In the genomic region with DNA sequence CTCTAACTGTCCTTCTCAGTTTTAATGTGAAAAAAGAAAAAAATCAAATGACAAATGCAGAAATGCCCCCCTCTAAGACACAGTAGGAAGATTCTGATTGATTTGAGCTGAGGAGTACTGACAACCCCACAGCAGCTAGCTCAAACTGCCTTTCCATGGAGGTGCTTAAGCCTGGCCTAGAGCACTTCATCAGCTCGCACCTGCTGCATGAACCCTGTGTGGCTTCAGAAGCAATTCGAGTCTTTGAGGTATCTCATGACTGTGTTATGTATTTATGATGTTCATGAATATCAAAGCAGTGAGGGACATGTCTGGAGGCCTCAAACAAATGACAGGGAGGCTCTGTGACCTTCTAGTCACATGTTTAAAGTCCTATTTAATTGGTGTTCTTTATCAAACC, we compare ENCODE assay signal across 21 mouse cellular contexts.
DNase-seq lines count a peak whose midpoint lies in the region; ATAC-seq lines count a peak whose summit lies in the region.
"Had no signal": no experiment of that assay in that cellular context is flagged by ENCODE, and none has a peak within 500 bp of the region (broad histone marks: within the 10 kb centered on the region; RNA-seq: fewer than 3 reads in every experiment).

No protein-coding gene starts in this region.

- ATAC-seq in forebrain, embryonic 11.5 days (replicated peaks; ENCODE audit: low FRiP score) = 0 out of 2 replicates have a peak, but pooled peaks have one; percentile 15
- no peak for ATAC-seq in forebrain, embryonic 13.5 days
- peak; percentile 80 for ATAC-seq in midbrain, embryonic 13.5 days
- peak; percentile 87 for ATAC-seq in midbrain, embryonic 16.5 days
- ATAC-seq in liver, embryonic 12.5 days = no peak
- ATAC-seq: activated CD4-positive, CD25-positive, alpha-beta regulatory T cell, adult 4 months; forebrain, embryonic 16.5 days had no signal

- no peak overlapping the region for H3K9ac ChIP-seq in forebrain, embryonic 11.5 days (ENCODE audit: low read length)
- H3K9ac ChIP-seq in forebrain, embryonic 13.5 days = no peak overlapping the region
- no peak overlapping the region for H3K9ac ChIP-seq in midbrain, embryonic 13.5 days (replicated peaks)
- no peak overlapping the region for H3K9ac ChIP-seq in midbrain, embryonic 16.5 days (ENCODE audit: low read depth, low read length)
- no peak overlapping the region for H3K9ac ChIP-seq in liver, embryonic 12.5 days
- H3K9ac ChIP-seq: embryonic facial prominence, embryonic 12.5 days; embryonic facial prominence, embryonic 15.5 days; forebrain, embryonic 12.5 days; hindbrain, embryonic 12.5 days; hindbrain, embryonic 15.5 days had no signal

- H3K4me1 ChIP-seq in forebrain, embryonic 11.5 days (replicated peaks; ENCODE audit: control insufficient read depth, insufficient read depth, low read length) = no peaks in the 10 kb centered on the region
- H3K4me1 ChIP-seq in forebrain, embryonic 13.5 days = no peaks in the 10 kb centered on the region
- H3K4me1 ChIP-seq in midbrain, embryonic 13.5 days (replicated peaks) = no peaks in the 10 kb centered on the region
- H3K4me1 ChIP-seq in midbrain, embryonic 16.5 days (ENCODE audit: control insufficient read depth, insufficient read depth, low read length) = no peaks in the 10 kb centered on the region
- H3K4me1 ChIP-seq in liver, embryonic 12.5 days = no peaks in the 10 kb centered on the region
- H3K4me1 ChIP-seq: embryonic facial prominence, embryonic 12.5 days; embryonic facial prominence, embryonic 15.5 days; forebrain, embryonic 12.5 days; hindbrain, embryonic 12.5 days; hindbrain, embryonic 15.5 days had no signal

- H3K9me3 ChIP-seq in forebrain, embryonic 11.5 days (ENCODE audit: control insufficient read depth, low read length) = no peaks in the 10 kb centered on the region
- H3K9me3 ChIP-seq in forebrain, embryonic 13.5 days (replicated peaks) = no peaks in the 10 kb centered on the region
- H3K9me3 ChIP-seq in midbrain, embryonic 13.5 days = no peaks in the 10 kb centered on the region
- H3K9me3 ChIP-seq in midbrain, embryonic 16.5 days (replicated peaks; ENCODE audit: control insufficient read depth, low read length, poor library complexity, severe bottlenecking) = no peaks in the 10 kb centered on the region
- no peaks in the 10 kb centered on the region for H3K9me3 ChIP-seq in liver, embryonic 12.5 days (replicated peaks)
- H3K9me3 ChIP-seq: embryonic facial prominence, embryonic 12.5 days; embryonic facial prominence, embryonic 15.5 days; forebrain, embryonic 12.5 days; hindbrain, embryonic 12.5 days; hindbrain, embryonic 15.5 days had no signal

- H3K27me3 ChIP-seq in forebrain, embryonic 11.5 days (ENCODE audit: control insufficient read depth, insufficient read depth, low read length) = no peaks in the 10 kb centered on the region
- H3K27me3 ChIP-seq in forebrain, embryonic 13.5 days = no peaks in the 10 kb centered on the region
- H3K27me3 ChIP-seq in midbrain, embryonic 13.5 days = no peaks in the 10 kb centered on the region
- H3K27me3 ChIP-seq in midbrain, embryonic 16.5 days (ENCODE audit: control insufficient read depth, insufficient read depth, low read depth, low read length) = no peaks in the 10 kb centered on the region
- no peaks in the 10 kb centered on the region for H3K27me3 ChIP-seq in liver, embryonic 12.5 days (replicated peaks)
- H3K27me3 ChIP-seq: embryonic facial prominence, embryonic 12.5 days; embryonic facial prominence, embryonic 15.5 days; forebrain, embryonic 12.5 days; hindbrain, embryonic 12.5 days; hindbrain, embryonic 15.5 days had no signal

- H3K36me3 ChIP-seq in forebrain, embryonic 11.5 days (ENCODE audit: control insufficient read depth, insufficient read depth, low read length) = no peaks in the 10 kb centered on the region
- H3K36me3 ChIP-seq in forebrain, embryonic 13.5 days (ENCODE audit: poor library complexity, severe bottlenecking) = no peaks in the 10 kb centered on the region
- H3K36me3 ChIP-seq in midbrain, embryonic 13.5 days = no peaks in the 10 kb centered on the region
- H3K36me3 ChIP-seq in midbrain, embryonic 16.5 days (ENCODE audit: control insufficient read depth, insufficient read depth, low read length) = no peaks in the 10 kb centered on the region
- no peaks in the 10 kb centered on the region for H3K36me3 ChIP-seq in liver, embryonic 12.5 days
- H3K36me3 ChIP-seq: embryonic facial prominence, embryonic 12.5 days; embryonic facial prominence, embryonic 15.5 days; forebrain, embryonic 12.5 days; hindbrain, embryonic 12.5 days; hindbrain, embryonic 15.5 days had no signal

- 76% methylated on average over 2 of the region's 2 CpGs for WGBS in forebrain, embryonic 11.5 days
- 60% methylated on average over 2 of the region's 2 CpGs for WGBS in forebrain, embryonic 13.5 days
- 42% methylated on average over 2 of the region's 2 CpGs for WGBS in midbrain, embryonic 13.5 days
- WGBS in midbrain, embryonic 16.5 days = 25% methylated on average over 2 of the region's 2 CpGs
- 61% methylated on average over 2 of the region's 2 CpGs for WGBS in liver, embryonic 12.5 days (ENCODE audit: insufficient replicate concordance)

- no peak overlapping the region for H3K4me2 ChIP-seq in forebrain, embryonic 11.5 days (ENCODE audit: low read depth, low read length, severe bottlenecking)
- no peak overlapping the region for H3K4me2 ChIP-seq in forebrain, embryonic 13.5 days
- H3K4me2 ChIP-seq in midbrain, embryonic 13.5 days (replicated peaks) = no peak overlapping the region
- no peak overlapping the region for H3K4me2 ChIP-seq in midbrain, embryonic 16.5 days (ENCODE audit: low read length)
- H3K4me2 ChIP-seq in liver, embryonic 12.5 days = no peak overlapping the region
- H3K4me2 ChIP-seq: embryonic facial prominence, embryonic 12.5 days; embryonic facial prominence, embryonic 15.5 days; forebrain, embryonic 12.5 days; heart, embryonic 11.5 days; hindbrain, embryonic 12.5 days; hindbrain, embryonic 15.5 days had no signal

- H3K4me3 ChIP-seq in forebrain, embryonic 11.5 days (ENCODE audit: low read depth, low read length) = no peak overlapping the region
- H3K4me3 ChIP-seq in forebrain, embryonic 13.5 days = no peak overlapping the region
- H3K4me3 ChIP-seq in midbrain, embryonic 13.5 days (replicated peaks) = no peak overlapping the region
- H3K4me3 ChIP-seq in midbrain, embryonic 16.5 days (ENCODE audit: low read depth, low read length) = no peak overlapping the region
- H3K4me3 ChIP-seq in liver, embryonic 12.5 days = no peak overlapping the region
- H3K4me3 ChIP-seq: embryonic facial prominence, embryonic 12.5 days; embryonic facial prominence, embryonic 15.5 days; forebrain, embryonic 12.5 days; hindbrain, embryonic 12.5 days; hindbrain, embryonic 15.5 days had no signal

- DNase-seq in forebrain, embryonic 11.5 days (ENCODE audit: low spot score) = no peak
- DNase-seq in heart, adult 18-20 months = no peak
- DNase-seq: adrenal gland, adult 8-10 months; adrenal gland, postnatal 25 days; cerebellum, adult 18-20 months; cerebellum, adult 9-10 months; cerebellum, postnatal 25 days; gastrocnemius, postnatal 10 days; gastrocnemius, postnatal 36 days had no signal

- H3K27ac ChIP-seq in forebrain, embryonic 11.5 days (ENCODE audit: low read depth, low read length) = no peak overlapping the region
- no peak overlapping the region for H3K27ac ChIP-seq in forebrain, embryonic 13.5 days
- no peak overlapping the region for H3K27ac ChIP-seq in midbrain, embryonic 13.5 days
- no peak overlapping the region for H3K27ac ChIP-seq in midbrain, embryonic 16.5 days (ENCODE audit: low read length)
- no peak overlapping the region for H3K27ac ChIP-seq in liver, embryonic 12.5 days
- H3K27ac ChIP-seq: embryonic facial prominence, embryonic 12.5 days; embryonic facial prominence, embryonic 15.5 days; forebrain, embryonic 12.5 days; hindbrain, embryonic 12.5 days; hindbrain, embryonic 15.5 days had no signal

Comparison
In these comparisons a context has a peak if more than half of its experiments do, and no peak if none do; other contexts are left out.
1. ATAC-seq: peak in forebrain, embryonic 11.5 days (single experiment), midbrain, embryonic 13.5 days (single experiment) and midbrain, embryonic 16.5 days (single experiment); none in forebrain, embryonic 13.5 days (single experiment) and liver, embryonic 12.5 days (single experiment).